In genomic region chr5:25724134-25724675, GRCm38 (mm10) we compare ENCODE assay signal across 17 mouse cellular contexts. TPM values are rescaled to one million over a fixed set of nuclear protein-coding genes. Genes with fewer than 3 reads are reported as not detected.
"Had no signal": no experiment of that assay in that cellular context is flagged by ENCODE, and none has a peak within 500 bp of the region (broad histone marks: within the 10 kb centered on the region; RNA-seq: fewer than 3 reads in every experiment).

No protein-coding gene starts in this region.

- H3K27me3 ChIP-seq: midbrain, embryonic 13.5 days; midbrain, embryonic 15.5 days; neural tube, embryonic 12.5 days; stomach, embryonic 15.5 days had no signal

- H3K4me1 ChIP-seq: midbrain, embryonic 13.5 days; midbrain, embryonic 15.5 days; neural tube, embryonic 12.5 days; stomach, embryonic 15.5 days had no signal

- H3K9ac ChIP-seq: lung, embryonic 14.5 days; midbrain, embryonic 13.5 days; midbrain, embryonic 15.5 days; neural tube, embryonic 12.5 days; stomach, embryonic 15.5 days had no signal

- H3K27ac ChIP-seq: macrophage; midbrain, embryonic 13.5 days; midbrain, embryonic 15.5 days; neural tube, embryonic 12.5 days; stomach, embryonic 15.5 days; stomach, postnatal 0 days had no signal

- H3K4me2 ChIP-seq: lung, embryonic 14.5 days; midbrain, embryonic 11.5 days; midbrain, embryonic 13.5 days; midbrain, embryonic 15.5 days; neural tube, embryonic 12.5 days; stomach, embryonic 15.5 days had no signal

- H3K36me3 ChIP-seq: midbrain, embryonic 13.5 days; midbrain, embryonic 15.5 days; neural tube, embryonic 12.5 days; stomach, embryonic 15.5 days had no signal

- DNase-seq: lung, adult 18-20 months; lung, embryonic 14.5 days; lung, postnatal 14 days; lung, postnatal 36 days; right cerebral cortex, postnatal 14 days; thymus, adult 2 months; thymus, postnatal 25 days; thymus, postnatal 4 days had no signal

- H3K9me3 ChIP-seq: midbrain, embryonic 13.5 days; midbrain, embryonic 15.5 days; neural tube, embryonic 12.5 days; stomach, embryonic 15.5 days had no signal

- H3K4me3 ChIP-seq: megakaryocyte, embryonic 14.5 days; midbrain, embryonic 13.5 days; midbrain, embryonic 15.5 days; neural tube, embryonic 12.5 days; stomach, embryonic 15.5 days had no signal

RNA-seq across cellular contexts. Expression of gene Actr3b, which starts 35.6 kb away (rescaled TPM):
- total RNA-seq: monocyte, adult 5-6 weeks had no signal
